Mouse (Mus musculus) heart, embryonic 13.5 days (tissue): Measurements from ENCODE around the gene Rex2. TPM values are rescaled to one million over a fixed set of nuclear protein-coding genes. Genes with fewer than 3 reads are reported as not detected.
"Not testable (repeated sequence)": the region's sequence is repeated elsewhere in the genome, so short reads cannot be mapped to it uniquely, and the experiment has no call there.

ENCODE experiments used
- ATAC-seq: fragments of 200-750 bp; cut with Nextera tagmentation; 2 replicates; pipeline ENCODE4 v1.8.0; 2017; ENCODE audit warnings: moderate TSS enrichment; ENCODE audit not compliant: insufficient number of reproducible peaks, low FRiP score, low TSS enrichment; ENCODE audit errors: extremely low read depth
- H3K27ac ChIP-seq: fragments of 300-500 bp; sonication (generic); replicated peaks from 2 replicates; pipeline ENCODE4 v1.5.1; 2015; ENCODE audit warnings: moderate library complexity, mild to moderate bottlenecking, inconsistent platforms
- H3K27me3 ChIP-seq: fragments of 300-500 bp; sonication (generic); replicated peaks from 2 replicates; pipeline ENCODE4 v1.6.1; 2015; ENCODE audit warnings: mild to moderate bottlenecking, inconsistent platforms
- H3K36me3 ChIP-seq: fragments of 300-500 bp; sonication (generic); 2 replicates; pipeline ENCODE4 v1.6.1; 2015; ENCODE audit warnings: mild to moderate bottlenecking, inconsistent platforms
- H3K4me1 ChIP-seq: fragments of 300-500 bp; sonication (generic); 2 replicates; pipeline ENCODE4 v1.6.1; 2015; ENCODE audit warnings: inconsistent platforms
- H3K4me2 ChIP-seq: fragments of 300-500 bp; sonication (generic); 2 replicates; pipeline ENCODE4 v1.6.1; 2015; ENCODE audit warnings: inconsistent platforms, mild to moderate bottlenecking, moderate library complexity
- H3K4me3 ChIP-seq: fragments of 300-500 bp; sonication (generic); 2 replicates; pipeline ENCODE4 v1.5.1; 2015; ENCODE audit warnings: moderate library complexity, mild to moderate bottlenecking, inconsistent platforms
- H3K9ac ChIP-seq: fragments of 300-500 bp; sonication (generic); 2 replicates; pipeline ENCODE4 v1.6.1; 2015; ENCODE audit warnings: inconsistent platforms, mild to moderate bottlenecking, moderate library complexity
- H3K9me3 ChIP-seq: fragments of 300-500 bp; sonication (generic); 2 replicates; pipeline ENCODE4 v1.6.1; 2016; ENCODE audit warnings: inconsistent platforms
- WGBS: fragments of 180-500 bp; shearing (Covaris S2); methylation state at CpG from one replicate; pipeline ENCODE4 v1.1.7; 2015; ENCODE audit warnings: mixed read lengths; 5-methylcytosine and 5-hydroxymethylcytosine counted together
- polyA plus RNA-seq: library from polyadenylated mRNA; unstranded; fragments of >200 nt; fragmentation: Nextera tagmentation; extraction: Ambion mirVana; gene quantifications from 2 replicates; pipeline ENCODE4 v1.2.1, GENCODE M21; 2015

Gene Rex2
- not detected in 2 replicates for polyA plus RNA-seq

DNA sequence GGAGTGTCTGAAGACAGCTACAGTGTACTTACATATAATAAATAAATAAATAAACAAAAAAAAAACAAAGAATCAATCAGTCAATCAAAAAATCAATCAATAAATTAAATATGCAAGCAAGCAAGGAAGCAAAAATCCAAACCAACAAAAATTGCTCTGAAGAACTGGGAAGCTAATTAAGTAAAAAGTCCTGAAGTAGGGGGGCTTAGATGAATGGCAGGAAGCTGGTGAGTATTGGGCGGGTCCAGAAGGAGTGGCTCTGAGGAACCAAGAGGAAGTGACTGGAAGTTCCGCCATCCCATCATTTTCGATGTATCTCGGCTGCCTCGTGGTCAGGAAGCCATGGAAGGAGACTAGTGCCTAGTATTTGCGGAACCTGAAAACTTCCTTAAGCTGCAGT, at the start of gene Rex2:
TSS of gene Rex2 (plus strand) at position 301 of the 400 bp plus-strand sequence.
- not testable (repeated sequence) for H3K9ac ChIP-seq, ATAC-seq, H3K9me3 ChIP-seq, H3K27ac ChIP-seq, H3K4me1 ChIP-seq, H3K4me2 ChIP-seq, H3K36me3 ChIP-seq, H3K27me3 ChIP-seq, H3K4me3 ChIP-seq
- no CpG with 5 or more reads among the region's 6 CpGs for WGBS

DNA sequence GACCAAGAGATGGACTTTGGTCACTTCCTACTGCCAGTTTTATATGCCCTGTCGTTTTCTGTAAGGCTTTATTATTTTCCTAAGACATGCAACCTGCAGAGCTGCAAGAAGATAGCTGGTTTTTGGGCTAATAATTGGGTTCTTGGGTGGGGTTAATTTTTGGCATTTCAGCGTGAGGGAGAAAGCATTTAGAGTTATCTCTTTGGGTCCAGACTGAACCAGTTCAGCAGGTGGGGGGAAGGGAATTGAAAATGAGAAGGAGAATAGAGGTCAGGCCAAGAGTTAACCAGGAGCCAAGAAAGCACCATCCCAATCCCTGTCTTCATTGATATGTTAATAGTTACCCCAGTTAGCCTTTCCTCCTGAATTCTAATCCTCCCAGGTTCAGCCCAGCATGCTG, 45.1 kb upstream of the Rex2 start:
- WGBS = 23% methylated on average over 2 of the region's 2 CpGs

DNA sequence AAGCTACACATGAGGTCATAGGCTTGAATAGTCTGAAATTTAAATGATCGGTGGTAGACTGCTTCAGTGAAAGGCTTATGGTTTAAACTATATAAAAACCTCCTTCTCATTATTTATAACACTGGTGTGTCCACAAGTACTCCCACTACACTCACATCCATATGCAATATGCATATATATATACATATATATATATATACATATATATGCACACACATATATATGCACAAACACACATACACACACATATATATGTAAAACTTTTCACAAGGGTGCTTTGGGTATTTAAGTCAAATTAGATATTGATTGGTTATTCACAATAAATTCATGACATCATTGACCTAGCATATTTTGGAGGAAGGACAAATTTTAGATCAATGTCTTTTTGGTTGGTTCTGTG, 3.2 kb upstream of the Rex2 start:
- no CpG with 5 or more reads among the region's 1 CpGs for WGBS
- not testable (repeated sequence) for H3K36me3 ChIP-seq, ATAC-seq, H3K4me1 ChIP-seq, H3K9me3 ChIP-seq, H3K4me2 ChIP-seq, H3K4me3 ChIP-seq, H3K9ac ChIP-seq, H3K27me3 ChIP-seq, H3K27ac ChIP-seq

More for the DNA sequence above, 45.1 kb upstream of the Rex2 start:
- ATAC-seq, H3K27ac ChIP-seq, H3K27me3 ChIP-seq, H3K9ac ChIP-seq, H3K36me3 ChIP-seq, H3K4me1 ChIP-seq, H3K4me3 ChIP-seq, H3K9me3 ChIP-seq, H3K4me2 ChIP-seq: not testable (repeated sequence)

DNA sequence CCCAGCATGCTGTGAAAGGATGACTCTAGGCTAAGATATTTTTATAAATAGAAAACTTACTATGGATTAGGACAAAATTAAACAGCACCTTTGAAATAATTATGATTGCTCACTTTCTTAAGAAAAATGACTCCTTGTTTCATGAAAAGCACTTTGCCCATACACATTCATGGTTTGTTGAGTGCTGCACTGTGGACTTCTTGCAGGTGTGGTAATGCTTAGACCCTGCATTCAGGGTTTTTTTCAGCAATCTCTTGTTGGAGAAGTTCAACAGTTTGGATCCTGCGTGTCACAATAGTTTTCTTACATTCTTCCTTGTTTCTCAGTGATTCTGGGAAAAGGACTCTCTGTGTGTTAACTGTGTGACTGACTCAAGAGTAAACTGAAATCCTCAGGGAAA, 4.7 kb downstream of the Rex2 start:
- not testable (repeated sequence) for ATAC-seq, H3K27ac ChIP-seq, H3K4me1 ChIP-seq, H3K4me2 ChIP-seq, H3K36me3 ChIP-seq, H3K9me3 ChIP-seq, H3K4me3 ChIP-seq, H3K9ac ChIP-seq, H3K27me3 ChIP-seq
- 37% methylated on average over 1 of the region's 1 CpGs for WGBS

DNA sequence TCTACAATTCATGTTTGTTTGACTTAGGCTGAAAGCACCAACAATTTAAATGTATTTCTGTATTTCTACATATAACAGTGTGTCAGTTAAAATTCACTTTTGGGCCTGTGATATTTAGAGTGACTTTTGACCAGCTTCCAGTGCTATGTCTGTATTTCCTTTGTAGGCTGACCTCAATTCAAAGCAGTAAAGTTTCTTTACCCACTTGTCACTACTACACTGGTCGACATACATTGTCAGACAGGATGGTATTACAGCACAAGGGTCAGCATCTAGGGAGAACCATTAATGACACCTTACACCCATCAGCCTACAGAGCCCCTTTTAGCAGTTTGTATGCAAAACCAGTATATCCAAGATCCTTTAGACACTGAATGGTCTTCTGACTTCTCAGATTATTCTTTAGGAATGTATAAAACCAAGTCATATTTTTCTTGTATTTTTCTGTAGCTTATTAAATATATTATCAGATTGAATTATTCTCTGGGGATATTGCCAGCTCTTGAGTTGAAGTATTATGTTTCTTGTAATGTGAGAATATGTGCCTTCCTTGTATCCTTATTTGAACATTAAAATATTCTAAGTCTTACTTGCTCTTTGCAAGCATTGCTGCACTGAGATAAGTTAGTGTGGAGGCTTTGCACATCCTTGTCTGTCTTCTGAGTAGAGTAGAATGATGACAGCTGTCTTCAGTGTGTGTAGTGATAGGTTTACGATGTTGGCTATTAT, 9.8 kb downstream of the Rex2 start:
- 88% methylated on average over 1 of the region's 2 CpGs for WGBS
- H3K27ac ChIP-seq, ATAC-seq, H3K4me1 ChIP-seq, H3K4me2 ChIP-seq, H3K9me3 ChIP-seq, H3K4me3 ChIP-seq, H3K9ac ChIP-seq, H3K27me3 ChIP-seq, H3K36me3 ChIP-seq: not testable (repeated sequence)

DNA sequence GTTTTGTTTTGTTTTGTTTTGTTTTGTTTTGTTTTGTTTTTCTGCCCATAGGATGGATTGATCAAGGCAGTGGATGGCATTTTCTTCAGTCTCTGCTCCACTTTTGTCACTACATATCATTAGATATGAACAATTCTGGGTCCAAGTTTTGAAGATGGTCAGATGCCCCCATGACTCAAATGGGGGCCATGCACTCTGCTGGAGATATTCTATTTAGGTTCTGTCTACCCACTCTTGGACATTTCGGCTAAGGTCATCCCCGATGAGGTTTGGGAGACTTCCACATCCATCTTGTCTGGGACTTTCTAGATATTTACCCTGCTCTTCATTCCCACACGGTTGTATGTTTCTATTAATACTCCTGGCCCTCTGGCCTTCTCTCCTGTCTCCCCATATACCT, 42.1 kb downstream of the Rex2 start:
- H3K27me3 ChIP-seq, H3K9ac ChIP-seq, H3K9me3 ChIP-seq, H3K4me3 ChIP-seq, H3K27ac ChIP-seq, ATAC-seq, H3K4me2 ChIP-seq, H3K36me3 ChIP-seq, H3K4me1 ChIP-seq: not testable (repeated sequence)
- 74% methylated on average over 3 of the region's 3 CpGs for WGBS

DNA sequence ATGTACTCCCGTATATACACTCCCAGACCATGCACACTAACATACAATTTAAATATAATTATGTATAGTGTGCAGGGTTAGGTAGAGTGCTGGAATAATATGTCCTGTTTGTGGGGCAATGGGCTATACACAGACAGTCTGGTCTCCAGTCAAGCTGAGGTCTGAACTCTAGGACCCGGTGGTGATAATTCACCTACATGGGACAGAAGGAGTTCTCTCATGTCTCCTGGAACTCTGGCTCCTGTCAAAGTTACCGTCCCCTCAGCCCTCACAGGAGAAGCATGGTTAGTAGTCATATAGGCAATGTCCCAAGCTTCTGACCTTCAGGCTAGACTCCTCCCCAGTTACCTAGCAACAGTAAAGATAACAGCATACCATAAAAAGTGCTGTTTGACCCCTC, 44.2 kb downstream of the Rex2 start:
- not testable (repeated sequence) for ATAC-seq, H3K4me1 ChIP-seq
- WGBS = 64% methylated on average over 2 of the region's 3 CpGs

DNA sequence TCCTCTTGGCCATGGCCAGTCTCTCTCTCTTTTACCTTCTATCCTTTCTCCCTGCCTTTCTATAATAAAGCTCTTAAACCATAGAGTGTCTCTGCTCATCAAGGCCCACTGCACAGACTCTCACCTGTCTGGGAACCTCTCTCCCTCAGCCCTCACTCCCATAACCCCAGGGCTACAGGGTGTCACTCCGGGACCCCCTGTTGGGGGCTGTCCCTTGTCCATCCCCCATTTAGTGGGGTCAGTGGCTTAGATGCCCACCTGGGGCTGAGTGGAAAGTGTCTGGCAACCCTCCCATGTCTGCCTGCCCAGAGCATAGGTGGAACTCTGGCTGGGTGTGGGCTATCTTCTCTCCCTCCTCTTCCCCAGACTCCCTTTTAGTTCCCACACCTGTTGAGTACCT, 44.7 kb downstream of the Rex2 start:
- not testable (repeated sequence) for H3K4me2 ChIP-seq, H3K9ac ChIP-seq, H3K4me1 ChIP-seq, H3K27ac ChIP-seq, H3K9me3 ChIP-seq, ATAC-seq, H3K36me3 ChIP-seq, H3K27me3 ChIP-seq, H3K4me3 ChIP-seq
- 74% methylated on average over 1 of the region's 1 CpGs for whole genome bisulfite sequencing

More for the DNA sequence above, 44.2 kb downstream of the Rex2 start:
- not testable (repeated sequence) for H3K4me2 ChIP-seq, H3K9ac ChIP-seq, H3K4me3 ChIP-seq, H3K36me3 ChIP-seq, H3K27ac ChIP-seq, H3K27me3 ChIP-seq, H3K9me3 ChIP-seq

DNA sequence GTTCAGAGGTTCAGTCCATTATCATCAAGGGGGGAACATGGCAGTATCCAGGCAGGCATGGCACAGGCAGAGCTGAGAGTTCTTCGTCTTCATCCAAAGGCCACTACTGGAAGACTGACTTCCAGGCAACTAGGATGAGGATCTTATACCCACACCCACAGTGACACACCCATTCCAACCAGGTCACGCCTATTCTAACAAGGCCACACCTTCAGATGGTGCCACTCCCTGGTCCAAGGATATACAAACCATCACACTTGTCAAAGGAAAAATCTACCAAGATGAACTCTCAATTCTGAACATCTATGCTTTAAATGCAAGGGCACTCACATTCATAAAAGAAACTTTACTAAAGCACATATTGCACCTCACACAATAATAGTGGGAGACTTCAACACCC, 74.0 kb downstream of the Rex2 start:
- ATAC-seq, H3K4me3 ChIP-seq, H3K4me2 ChIP-seq, H3K27ac ChIP-seq, H3K36me3 ChIP-seq, H3K9ac ChIP-seq, H3K27me3 ChIP-seq, H3K4me1 ChIP-seq: not testable (repeated sequence)
- peaks cover 14% of the 10 kb centered on the region for H3K9me3 ChIP-seq
- 59% methylated on average over 2 of the region's 2 CpGs for WGBS

DNA sequence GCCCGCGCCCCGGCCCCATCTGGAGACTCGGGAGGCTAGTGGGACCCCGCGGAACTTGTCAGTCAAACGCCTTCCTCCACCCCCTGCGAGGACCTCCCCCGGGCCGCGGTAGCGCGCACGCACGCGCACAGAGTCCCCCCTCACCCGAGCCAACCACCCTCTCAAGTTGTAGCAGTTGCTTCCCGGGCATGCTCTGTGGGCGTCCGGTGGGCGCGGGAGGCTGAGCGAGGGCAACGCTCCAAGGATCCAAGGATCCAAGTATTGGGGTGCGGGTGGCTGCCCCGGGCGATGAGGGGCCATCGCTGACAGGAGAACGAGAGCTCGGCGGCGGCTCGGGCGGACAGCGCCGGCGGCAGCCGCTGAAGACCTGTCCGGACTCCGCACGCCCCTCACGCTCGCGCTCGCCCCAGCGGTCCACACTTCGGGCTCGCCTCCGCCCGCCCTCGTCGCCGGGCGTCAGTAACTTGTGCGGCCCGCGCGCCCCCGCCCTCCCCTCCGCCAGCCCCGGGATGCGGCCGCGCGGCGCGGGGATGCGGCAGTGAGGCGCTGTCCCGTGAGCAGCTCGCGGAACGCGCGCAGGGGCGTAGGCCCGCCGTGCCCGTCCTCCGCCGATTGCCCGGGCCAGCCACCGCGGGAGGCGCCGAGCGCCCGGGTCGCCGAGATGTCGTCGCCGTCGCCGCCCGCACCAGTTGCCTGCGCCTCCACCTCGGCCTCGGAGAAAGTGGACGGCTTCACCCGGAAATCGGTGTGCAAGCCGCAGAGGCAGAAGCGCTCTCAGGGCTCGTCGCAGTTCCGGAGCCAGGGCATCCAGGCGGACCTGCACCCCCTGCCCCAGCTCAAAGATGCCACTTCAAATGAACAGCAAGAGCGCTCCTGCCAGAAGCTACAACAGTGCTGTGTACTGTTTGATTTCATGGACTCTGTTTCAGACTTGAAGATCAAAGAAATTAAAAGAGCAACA, 80.3 kb downstream of the Rex2 start:
- Histone ChIP-seq H3K4me2 (peak overlapping the region; percentile 84), H3K9ac (peak overlapping the region; percentile 73), H3K4me3 (peak overlapping the region; percentile 58)
- under 1% methylated on average over 102 of the region's 109 CpGs for WGBS
- H3K27ac ChIP-seq, H3K4me1 ChIP-seq, H3K36me3 ChIP-seq, H3K27me3 ChIP-seq, H3K9me3 ChIP-seq, ATAC-seq: not testable (repeated sequence)

DNA sequence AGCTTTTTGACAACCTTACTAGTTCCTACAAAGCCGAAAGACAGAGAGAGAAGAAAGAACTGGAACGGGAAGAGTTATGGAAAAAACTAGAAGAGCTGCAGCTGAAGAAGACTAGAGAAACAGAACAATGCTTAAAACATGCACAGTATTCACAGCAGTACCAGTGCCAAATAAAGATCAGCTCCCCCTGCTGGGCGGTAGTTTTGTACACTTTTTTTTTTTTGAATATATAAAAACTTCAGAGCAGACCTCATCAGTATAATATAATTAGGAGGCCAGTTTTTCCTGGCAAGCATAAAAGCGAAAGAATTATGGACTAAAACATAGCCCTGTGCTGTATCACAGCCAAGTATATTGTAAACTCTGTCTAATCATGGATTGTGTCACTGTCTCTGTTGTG, 82.2 kb downstream of the Rex2 start:
- not testable (repeated sequence) for H3K4me1 ChIP-seq, H3K27me3 ChIP-seq, H3K4me3 ChIP-seq, H3K27ac ChIP-seq, H3K4me2 ChIP-seq, H3K9me3 ChIP-seq, H3K36me3 ChIP-seq, ATAC-seq, H3K9ac ChIP-seq
- 38% methylated on average over 4 of the region's 4 CpGs for WGBS
